Mouse (Mus musculus) liver, embryonic 11.5 days (tissue): Measurements from ENCODE around the gene Rab20. TPM values are rescaled to one million over a fixed set of nuclear protein-coding genes. Genes with fewer than 3 reads are reported as not detected.
A peak's percentile ranks its signal among the peaks of the same experiment; 100 is the strongest.

Experiments used
- ATAC-seq: fragments of 200-750 bp; cut with Nextera tagmentation; replicated peaks from 2 replicates; pipeline ENCODE4 v1.8.0; 2017; ENCODE audit warnings: moderate number of reproducible peaks, mild to moderate bottlenecking, moderate TSS enrichment, moderate library complexity; ENCODE audit not compliant: low FRiP score
- DNase-seq: peaks from one replicate; pipeline ENCODE4 v3.0.0-alpha.2; 2017; ENCODE audit warnings: low spot score
- H3K27ac ChIP-seq: fragments of 300-500 bp; sonication (generic); 2 replicates; pipeline ENCODE4 v1.5.1; 2014; ENCODE audit warnings: mild to moderate bottlenecking, low read depth, low read length, control low read depth
- H3K27me3 ChIP-seq: fragments of 300-500 bp; sonication (generic); replicated peaks from 2 replicates; pipeline ENCODE4 v1.6.1; 2014; ENCODE audit warnings: low read length, mixed read lengths; ENCODE audit not compliant: control insufficient read depth, insufficient read depth
- H3K36me3 ChIP-seq: fragments of 300-500 bp; sonication (generic); 2 replicates; pipeline ENCODE4 v1.6.1; 2014; ENCODE audit warnings: mild to moderate bottlenecking, low read length, moderate library complexity, mixed read lengths; ENCODE audit not compliant: control insufficient read depth, insufficient read depth
- H3K4me1 ChIP-seq: fragments of 300-500 bp; sonication (generic); replicated peaks from 2 replicates; pipeline ENCODE4 v1.6.1; 2014; ENCODE audit warnings: low read length, mixed read lengths; ENCODE audit not compliant: control insufficient read depth, insufficient read depth
- H3K4me2 ChIP-seq: fragments of 300-500 bp; sonication (generic); 2 replicates; pipeline ENCODE4 v1.6.1; 2014; ENCODE audit warnings: mild to moderate bottlenecking, control low read depth, moderate library complexity
- H3K4me3 ChIP-seq: fragments of 300-500 bp; sonication (generic); 2 replicates; pipeline ENCODE4 v1.5.1; 2014; ENCODE audit warnings: low read depth, low read length, control low read depth
- H3K9ac ChIP-seq: fragments of 300-500 bp; sonication (generic); 2 replicates; pipeline ENCODE4 v1.6.1; 2014; ENCODE audit warnings: low read depth, low read length, control low read depth
- H3K9me3 ChIP-seq: fragments of 300-500 bp; sonication (generic); 2 replicates; pipeline ENCODE4 v1.6.1; 2016; ENCODE audit warnings: low read length, inconsistent platforms, mixed read lengths; ENCODE audit not compliant: control insufficient read depth
- WGBS: fragments of 180-500 bp; shearing (Covaris S2); extraction: QIAGEN DNeasy Blood & Tissue Kit; methylation state at CpG from one replicate; pipeline ENCODE4 v1.1.7; 2014; 5-methylcytosine and 5-hydroxymethylcytosine counted together
- polyA plus RNA-seq: library from polyadenylated mRNA; unstranded; fragments of >200 nt; fragmentation: Nextera tagmentation; extraction: Ambion mirVana; gene quantifications from 2 replicates; pipeline ENCODE4 v1.2.1, GENCODE M21; 2014

Rab20 gene
- polyA plus RNA-seq, 1 experiment from 2014 or later, result 4.5 TPM

DNA sequence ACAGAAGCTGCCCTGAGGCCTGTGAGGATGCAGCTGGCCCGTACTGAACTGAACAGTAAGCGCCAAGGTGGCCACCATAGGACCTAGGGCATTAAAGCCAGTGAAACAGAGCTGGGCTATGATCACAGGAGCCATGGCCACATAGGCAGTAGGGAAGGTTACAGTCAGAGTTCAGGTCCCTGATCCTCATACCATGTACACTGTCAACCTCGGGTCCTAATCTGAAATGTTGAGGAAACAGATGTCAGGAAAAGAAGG, 13.9 kb downstream of the Rab20 start:
- DNase-seq, result no peak

DNA sequence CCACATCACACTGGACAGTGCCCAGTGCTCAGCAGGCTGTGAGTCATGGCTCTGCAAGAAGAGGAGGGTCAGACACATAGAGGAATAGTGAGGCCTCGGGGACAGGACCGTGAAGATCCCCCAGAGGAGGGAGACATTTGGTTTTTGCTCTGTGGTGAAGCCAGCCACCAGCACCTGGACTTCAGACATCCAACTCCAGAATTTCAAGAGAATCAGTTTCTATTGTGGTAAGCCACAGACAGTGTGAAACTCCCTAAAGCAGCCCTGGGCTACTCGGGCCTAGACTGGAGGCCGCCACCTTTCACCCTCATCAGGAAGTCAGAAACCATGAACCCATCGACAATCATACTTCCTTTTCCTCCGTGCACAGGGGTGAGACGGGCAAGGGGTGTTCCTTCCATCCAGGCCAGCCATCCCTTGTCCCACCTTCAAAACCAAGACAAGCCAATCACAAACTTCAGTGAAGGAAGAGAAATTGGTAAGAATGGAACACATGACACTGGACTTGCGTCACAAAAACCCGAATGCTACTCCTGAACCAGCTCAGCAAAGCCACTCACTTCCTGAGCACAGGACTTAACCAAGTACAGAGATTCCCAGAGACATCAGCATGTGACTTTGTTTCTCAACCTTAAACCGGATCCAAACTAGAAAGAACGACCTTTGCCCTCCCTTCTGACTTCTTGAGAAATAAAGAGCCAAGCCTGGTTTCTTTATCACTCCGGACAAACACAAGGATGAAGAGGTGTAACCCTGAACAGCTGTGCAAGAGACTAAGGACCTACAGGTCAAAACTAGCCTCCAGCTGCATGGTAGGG, 14.4 kb downstream of the Rab20 start:
- Histone ChIP-seq H3K27ac (no peak overlapping the region), H3K36me3 (no peaks in the 10 kb centered on the region), H3K27me3 (no peaks in the 10 kb centered on the region), H3K4me3 (no peak overlapping the region), H3K4me2 (no peak overlapping the region), H3K9ac (no peak overlapping the region), H3K4me1 (0 out of 2 replicates have a peak, but pooled peaks cover 2% of the 10 kb centered on the region), H3K9me3 (no peaks in the 10 kb centered on the region)
- DNase-seq (no peak), ATAC-seq (no peak)
- 56% methylated on average over 12 of the region's 12 CpGs for WGBS

More for the DNA sequence above, 13.9 kb downstream of the Rab20 start:
- ATAC-seq, result no peak
- no peak overlapping the region for H3K27ac ChIP-seq
- H3K36me3 ChIP-seq, result no peaks in the 10 kb centered on the region
- 0 out of 2 replicates have a peak, but pooled peaks cover 2% of the 10 kb centered on the region for H3K4me1 ChIP-seq
- no peak overlapping the region for H3K4me3 ChIP-seq
- 57% methylated on average over 3 of the region's 3 CpGs for WGBS
- no peak overlapping the region for H3K4me2 ChIP-seq
- H3K9me3 ChIP-seq, result no peaks in the 10 kb centered on the region
- H3K27me3 ChIP-seq, result no peaks in the 10 kb centered on the region
- H3K9ac ChIP-seq, result no peak overlapping the region

DNA sequence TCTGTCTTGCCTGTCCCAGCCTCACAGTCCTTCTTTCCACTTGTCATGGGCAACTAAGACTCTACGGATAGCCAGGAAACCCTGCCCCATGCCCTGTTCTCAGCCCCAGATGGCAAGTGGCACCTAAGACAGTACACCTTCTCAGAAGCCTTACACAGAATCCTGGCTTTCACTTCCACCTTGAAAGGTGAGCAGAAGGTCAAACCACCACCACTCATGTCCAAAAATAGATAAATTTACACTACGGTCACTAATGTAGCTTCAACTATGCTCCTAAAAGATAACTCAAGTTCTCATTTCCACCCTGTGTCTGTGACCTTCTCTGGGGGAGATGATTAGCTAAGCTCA, 15.0 kb downstream of the Rab20 start:
- Histone ChIP-seq H3K36me3 (no peaks in the 10 kb centered on the region), H3K27me3 (no peaks in the 10 kb centered on the region), H3K4me3 (no peak overlapping the region), H3K9ac (no peak overlapping the region), H3K4me1 (peaks cover 2% of the 10 kb centered on the region; the same call in 1 of the 2 replicates), H3K4me2 (no peak overlapping the region), H3K9me3 (no peaks in the 10 kb centered on the region), H3K27ac (no peak overlapping the region)
- DNase-seq (no peak), ATAC-seq (no peak)
- 70% methylated on average over 2 of the region's 2 CpGs for WGBS

DNA sequence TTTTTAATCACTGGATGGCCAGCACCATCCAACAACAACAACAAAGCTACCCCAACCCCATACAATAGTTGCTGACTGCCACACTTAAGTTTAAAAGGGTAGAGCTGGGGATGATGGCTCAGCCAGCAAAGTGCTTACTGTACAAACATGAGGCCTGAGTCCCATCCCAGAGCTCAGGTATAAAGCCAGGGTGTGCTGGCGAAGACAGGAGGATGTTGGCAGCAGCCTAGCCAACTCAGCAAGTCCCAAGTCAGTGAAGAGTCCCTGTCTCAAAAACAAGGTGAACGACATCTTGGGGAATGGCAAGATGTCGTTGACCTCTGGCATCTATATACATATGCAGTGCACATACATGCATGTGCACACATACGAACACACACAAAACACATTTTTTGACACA, 15.9 kb downstream of the Rab20 start:
- WGBS, result 86% methylated on average over 4 of the region's 4 CpGs
- Histone ChIP-seq H3K4me3 (no peak overlapping the region), H3K27me3 (no peaks in the 10 kb centered on the region), H3K27ac (no peak overlapping the region), H3K4me2 (no peak overlapping the region), H3K4me1 (peaks cover 9% of the 10 kb centered on the region), H3K9me3 (no peaks in the 10 kb centered on the region), H3K9ac (no peak overlapping the region), H3K36me3 (no peaks in the 10 kb centered on the region)
- DNase-seq, result no peak
- no peak for ATAC-seq

DNA sequence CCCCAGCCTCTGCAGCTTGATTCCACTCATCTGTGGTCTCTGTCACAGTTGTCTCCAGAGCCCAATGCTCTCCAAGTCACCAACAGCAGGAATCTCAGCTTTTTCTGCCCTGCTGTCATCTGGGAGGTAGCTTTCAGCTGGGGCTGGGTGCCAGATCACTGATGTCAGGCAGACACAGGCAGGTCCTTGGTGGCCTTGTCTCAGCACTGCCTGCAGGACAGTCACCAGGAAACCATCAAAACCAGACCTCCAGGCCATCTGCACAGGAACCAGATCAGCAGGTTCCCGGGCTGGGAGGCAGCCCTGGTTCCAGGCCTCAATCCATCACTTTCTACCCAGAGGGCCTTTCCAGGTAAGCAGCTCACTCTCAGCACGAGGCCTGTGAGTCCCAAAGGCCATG, 16.7 kb downstream of the Rab20 start:
- Histone ChIP-seq H3K27me3 (no peaks in the 10 kb centered on the region), H3K9ac (no peak overlapping the region), H3K36me3 (no peaks in the 10 kb centered on the region), H3K4me2 (no peak overlapping the region), H3K27ac (no peak overlapping the region), H3K4me3 (no peak overlapping the region), H3K4me1 (peaks cover 10% of the 10 kb centered on the region), H3K9me3 (no peaks in the 10 kb centered on the region)
- WGBS, result 46% methylated on average over 2 of the region's 2 CpGs
- ATAC-seq, result no peak
- DNase-seq, result no peak

DNA sequence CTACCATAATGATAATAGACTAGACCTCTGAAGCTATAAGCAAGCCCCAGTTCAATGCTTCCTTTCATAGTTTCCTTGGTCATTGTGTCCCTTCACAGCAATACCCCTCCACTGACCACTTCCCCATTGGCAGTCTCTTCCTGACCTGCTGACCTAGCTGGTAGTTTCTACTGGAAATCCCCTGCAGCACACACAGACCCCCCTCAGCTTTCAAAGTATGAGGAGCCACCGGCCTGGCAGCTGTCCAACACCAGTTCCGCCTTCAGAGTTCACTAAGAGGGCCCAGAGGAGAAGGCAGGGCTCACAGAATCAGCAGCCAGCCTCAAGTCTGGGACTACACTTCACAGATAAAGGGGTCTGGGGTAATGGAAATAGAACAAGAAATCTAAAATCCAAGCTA, 17.6 kb downstream of the Rab20 start:
- Histone ChIP-seq H3K9me3 (no peaks in the 10 kb centered on the region), H3K9ac (no peak overlapping the region), H3K4me1 (peaks cover 10% of the 10 kb centered on the region), H3K4me2 (no peak overlapping the region), H3K36me3 (no peaks in the 10 kb centered on the region), H3K27ac (no peak overlapping the region), H3K4me3 (no peak overlapping the region), H3K27me3 (no peaks in the 10 kb centered on the region)
- WGBS, result 47% methylated on average over 2 of the region's 2 CpGs
- ATAC-seq, result no peak
- DNase-seq, result no peak

DNA sequence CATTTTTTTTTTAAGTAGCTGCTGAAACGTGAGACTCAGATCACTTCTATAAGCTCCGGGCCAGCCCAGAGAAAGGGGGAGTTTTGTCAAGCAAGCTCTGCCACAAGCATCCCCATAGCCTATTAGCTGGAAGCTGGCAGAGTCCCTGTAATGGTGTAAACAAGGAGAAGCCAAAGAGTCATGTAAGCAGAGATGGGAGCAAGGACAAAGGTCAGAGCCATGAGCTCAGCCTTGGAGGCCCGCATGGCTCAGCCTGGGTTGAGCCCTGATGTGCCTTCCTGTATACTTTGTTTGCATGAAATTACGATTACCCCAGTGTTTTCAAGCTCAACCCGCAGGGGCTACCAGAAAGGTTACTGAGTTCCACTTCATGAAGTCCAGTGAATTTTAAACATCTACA, 19.5 kb downstream of the Rab20 start:
- Histone ChIP-seq H3K4me1 (peaks cover 8% of the 10 kb centered on the region), H3K27ac (peak overlapping the region; percentile 56), H3K4me2 (no peak overlapping the region; the same call in 1 of the 2 replicates), H3K9ac (no peak overlapping the region), H3K36me3 (no peaks in the 10 kb centered on the region), H3K27me3 (no peaks in the 10 kb centered on the region), H3K9me3 (no peaks in the 10 kb centered on the region), H3K4me3 (no peak overlapping the region)
- 0 out of 2 replicates have a peak, but pooled peaks have one; percentile 19 for ATAC-seq
- WGBS, result 44% methylated on average over 5 of the region's 5 CpGs
- no peak for DNase-seq

DNA sequence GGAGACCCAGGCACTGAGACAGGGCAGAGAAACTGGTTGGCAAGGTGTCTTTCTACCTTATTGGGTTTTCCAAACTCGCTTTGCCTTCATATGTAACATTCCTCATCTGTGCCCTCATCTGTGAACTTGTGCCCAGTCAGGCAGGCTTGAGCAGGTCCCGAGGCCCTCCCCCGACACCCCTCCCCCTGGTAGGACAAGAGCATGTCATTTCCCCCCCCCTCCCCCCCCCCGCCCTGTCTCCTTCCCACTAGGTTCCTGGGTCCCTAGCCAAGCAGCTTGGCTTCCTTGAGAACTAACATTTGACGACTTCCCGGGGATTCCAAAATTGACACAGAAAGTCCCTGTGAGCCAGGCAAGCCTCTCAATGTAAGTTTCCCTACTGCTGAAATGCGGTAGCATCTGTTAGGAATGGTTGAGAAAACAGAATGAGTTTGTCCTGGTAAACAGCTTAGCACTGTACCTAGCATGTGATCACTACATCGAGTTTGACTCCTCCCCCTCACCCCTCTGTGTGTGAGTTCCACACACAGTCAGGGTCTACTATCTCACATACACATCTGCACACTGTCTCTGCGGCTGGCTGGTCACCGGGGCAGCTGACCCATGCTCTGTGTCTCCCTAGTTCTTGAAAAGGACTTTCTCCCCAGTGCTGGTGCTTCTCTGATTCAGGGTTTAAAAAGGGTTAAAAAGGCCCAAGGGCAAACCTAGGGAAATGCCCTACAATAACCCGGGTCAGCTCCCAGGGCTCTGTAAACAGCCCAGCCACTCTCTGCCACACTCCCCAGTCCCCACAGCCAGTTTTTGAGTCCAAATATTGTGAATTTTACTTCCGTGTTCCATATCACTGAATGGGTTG, 20.3 kb downstream of the Rab20 start:
- no peak for DNase-seq
- no peak overlapping the region for H3K4me3 ChIP-seq
- WGBS, result 33% methylated on average over 12 of the region's 12 CpGs
- no peaks in the 10 kb centered on the region for H3K9me3 ChIP-seq
- peak overlapping the region; percentile 56 for H3K27ac ChIP-seq
- no peak overlapping the region for H3K9ac ChIP-seq
- peak; percentile 62 for ATAC-seq
- no peaks in the 10 kb centered on the region for H3K27me3 ChIP-seq
- H3K4me1 ChIP-seq, result peaks cover 8% of the 10 kb centered on the region
- H3K4me2 ChIP-seq, result peak overlapping the region; percentile 27
- no peaks in the 10 kb centered on the region for H3K36me3 ChIP-seq
